Mouse (Mus musculus): ENCODE results near the gene Lama4. TPM values are rescaled to one million over a fixed set of nuclear protein-coding genes. Genes with fewer than 3 reads are reported as not detected.

Lama4 gene
- polyA plus RNA-seq, 1 experiment from 2014 or later = 46.6 TPM

DNA sequence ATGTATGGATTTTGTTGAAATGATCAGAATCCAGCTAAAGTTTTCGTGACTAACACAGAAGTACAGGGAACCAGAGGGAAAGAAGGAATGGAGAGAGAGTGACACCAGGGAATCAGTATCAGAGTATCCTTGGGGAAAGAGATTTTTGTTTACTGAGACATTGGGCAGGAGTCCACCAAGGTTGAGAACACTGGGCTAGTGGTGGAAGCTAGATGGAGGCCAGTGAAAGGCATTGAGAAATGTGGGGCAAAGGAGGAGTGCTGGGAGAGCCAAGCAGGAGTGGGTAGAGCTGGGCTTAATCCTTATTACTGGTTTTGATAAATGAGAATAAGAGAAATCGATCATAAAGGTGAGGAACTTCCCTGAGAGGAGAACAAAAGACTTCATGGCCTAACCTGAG lies 4.2 kb downstream of the Lama4 start:
- H3K9me3 ChIP-seq (ENCODE audit: control insufficient read depth, low read length) = no peaks in the 10 kb centered on the region
- 95% methylated on average over 2 of the region's 2 CpGs for WGBS
- peak overlapping the region; percentile 35; the same call in 1 of the 2 replicates for H3K4me2 ChIP-seq (ENCODE audit: low read depth, low read length)
- no peak overlapping the region for H3K27ac ChIP-seq (ENCODE audit: low read length)
- H3K9ac ChIP-seq (ENCODE audit: low read depth, low read length) = no peak overlapping the region
- no peaks in the 10 kb centered on the region for H3K4me1 ChIP-seq (ENCODE audit: control insufficient read depth, insufficient read depth, low read length)
- no peaks in the 10 kb centered on the region for H3K36me3 ChIP-seq (ENCODE audit: control insufficient read depth, insufficient read depth, low read length)
- ATAC-seq = no peak
- no peak overlapping the region for H3K4me3 ChIP-seq (ENCODE audit: low read length)
- H3K27me3 ChIP-seq (replicated peaks; ENCODE audit: control insufficient read depth, insufficient read depth, low read length) = no peaks in the 10 kb centered on the region

DNA sequence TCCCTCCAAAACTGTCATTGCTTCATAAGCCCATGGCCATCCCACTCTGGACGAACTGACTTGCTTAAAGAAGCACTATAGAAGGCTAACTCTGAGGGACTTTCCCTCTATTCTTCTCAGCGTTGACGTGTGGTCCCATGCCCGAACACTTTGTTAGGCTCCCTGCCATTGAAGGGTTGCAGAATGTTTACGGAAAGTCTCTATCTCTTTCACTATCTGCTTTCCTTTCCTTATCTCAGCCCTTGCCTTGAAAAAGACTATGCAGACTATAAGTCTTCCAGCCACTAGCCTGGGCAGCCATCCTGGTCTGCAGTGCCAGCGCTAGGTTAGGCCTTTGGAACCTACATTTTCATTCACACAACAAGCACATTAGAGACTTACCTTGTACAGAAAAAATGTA lies 4.7 kb downstream of the Lama4 start:
- Histone ChIP-seq H3K4me3 (ENCODE audit: low read length) (no peak overlapping the region), H3K9ac (ENCODE audit: low read depth, low read length) (no peak overlapping the region), H3K36me3 (ENCODE audit: control insufficient read depth, insufficient read depth, low read length) (no peaks in the 10 kb centered on the region), H3K9me3 (ENCODE audit: control insufficient read depth, low read length) (no peaks in the 10 kb centered on the region), H3K27me3 (replicated peaks; ENCODE audit: control insufficient read depth, insufficient read depth, low read length) (no peaks in the 10 kb centered on the region), H3K4me2 (ENCODE audit: low read depth, low read length) (no peak overlapping the region; the same call in 1 of the 2 replicates), H3K4me1 (ENCODE audit: control insufficient read depth, insufficient read depth, low read length) (no peaks in the 10 kb centered on the region), H3K27ac (ENCODE audit: low read length) (no peak overlapping the region)
- ATAC-seq = no peak
- WGBS = 66% methylated on average over 6 of the region's 6 CpGs

DNA sequence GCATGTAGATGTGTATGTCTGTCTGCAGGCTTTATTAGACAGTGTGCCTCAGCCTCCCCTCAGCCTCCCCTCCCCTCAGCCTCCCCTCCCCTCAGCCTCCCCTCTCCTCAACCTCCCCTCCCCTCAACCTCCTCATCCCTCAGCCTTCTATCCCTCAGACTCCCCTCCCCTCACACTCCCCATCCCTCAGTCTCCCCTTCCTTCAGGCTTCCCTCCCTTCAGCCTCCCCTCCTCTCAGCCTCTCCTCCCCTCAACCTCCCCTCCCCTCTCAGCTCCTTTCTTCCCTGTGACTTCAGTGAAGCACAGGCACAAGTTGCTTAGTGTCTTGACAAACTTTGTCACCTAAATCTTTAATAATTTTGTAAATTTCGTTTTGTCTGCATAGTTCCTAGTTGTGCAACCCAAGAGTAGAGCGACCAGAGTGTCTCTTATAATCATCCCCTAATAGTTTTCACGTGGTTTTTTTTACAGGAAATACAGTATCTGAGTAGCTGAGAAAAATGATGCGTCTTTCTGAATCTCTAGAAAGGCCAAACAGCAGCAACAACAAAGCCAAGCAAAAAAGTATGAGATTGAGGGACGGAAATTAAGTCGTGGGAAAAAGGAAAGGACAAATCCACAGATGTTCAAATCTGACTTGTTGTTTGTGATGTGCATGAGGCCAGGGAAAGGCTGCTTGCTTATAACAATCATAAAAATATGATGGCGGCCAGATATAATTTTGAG lies 7.1 kb downstream of the Lama4 start:
- H3K9me3 ChIP-seq (ENCODE audit: control insufficient read depth, low read length) = no peaks in the 10 kb centered on the region
- WGBS = 55% methylated on average over 7 of the region's 7 CpGs
- H3K4me2 ChIP-seq (ENCODE audit: low read depth, low read length) = no peak overlapping the region
- H3K4me1 ChIP-seq (ENCODE audit: control insufficient read depth, insufficient read depth, low read length) = no peaks in the 10 kb centered on the region; the same call in 1 of the 2 replicates
- H3K27me3 ChIP-seq (replicated peaks; ENCODE audit: control insufficient read depth, insufficient read depth, low read length) = no peaks in the 10 kb centered on the region
- ATAC-seq = no peak
- H3K4me3 ChIP-seq (ENCODE audit: low read length) = no peak overlapping the region
- H3K9ac ChIP-seq (ENCODE audit: low read depth, low read length) = no peak overlapping the region
- H3K36me3 ChIP-seq (ENCODE audit: control insufficient read depth, insufficient read depth, low read length) = no peaks in the 10 kb centered on the region
- peak overlapping the region; percentile 59 for H3K27ac ChIP-seq (ENCODE audit: low read length)

DNA sequence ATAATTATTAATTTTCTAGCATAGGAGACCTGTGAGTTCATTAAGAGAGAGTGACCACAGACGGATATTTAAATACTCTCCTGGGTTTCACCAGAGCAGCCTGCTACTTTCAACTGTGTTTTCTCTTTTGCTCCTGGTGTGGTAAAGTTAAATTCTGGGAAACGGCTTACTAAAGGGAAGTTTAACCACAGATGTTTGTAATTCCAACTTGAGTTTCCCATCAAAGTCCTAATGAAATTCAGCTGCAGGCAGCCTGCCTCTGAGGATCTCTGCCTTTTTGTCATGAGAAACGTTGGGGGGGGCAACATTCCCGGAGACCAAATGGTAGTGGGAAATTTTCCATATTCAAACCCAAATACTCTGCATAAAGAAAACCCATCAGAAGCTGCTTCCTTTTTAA lies 7.7 kb downstream of the Lama4 start:
- Histone ChIP-seq H3K4me3 (ENCODE audit: low read length) (no peak overlapping the region), H3K4me1 (ENCODE audit: control insufficient read depth, insufficient read depth, low read length) (no peaks in the 10 kb centered on the region; the same call in none of the 2 replicates), H3K9ac (ENCODE audit: low read depth, low read length) (no peak overlapping the region), H3K27ac (ENCODE audit: low read length) (peak overlapping the region; percentile 59; the same call in 1 of the 2 replicates), H3K9me3 (ENCODE audit: control insufficient read depth, low read length) (no peaks in the 10 kb centered on the region), H3K4me2 (ENCODE audit: low read depth, low read length) (no peak overlapping the region), H3K36me3 (ENCODE audit: control insufficient read depth, insufficient read depth, low read length) (no peaks in the 10 kb centered on the region), H3K27me3 (replicated peaks; ENCODE audit: control insufficient read depth, insufficient read depth, low read length) (no peaks in the 10 kb centered on the region)
- WGBS = 38% methylated on average over 4 of the region's 4 CpGs
- no peak for ATAC-seq

DNA sequence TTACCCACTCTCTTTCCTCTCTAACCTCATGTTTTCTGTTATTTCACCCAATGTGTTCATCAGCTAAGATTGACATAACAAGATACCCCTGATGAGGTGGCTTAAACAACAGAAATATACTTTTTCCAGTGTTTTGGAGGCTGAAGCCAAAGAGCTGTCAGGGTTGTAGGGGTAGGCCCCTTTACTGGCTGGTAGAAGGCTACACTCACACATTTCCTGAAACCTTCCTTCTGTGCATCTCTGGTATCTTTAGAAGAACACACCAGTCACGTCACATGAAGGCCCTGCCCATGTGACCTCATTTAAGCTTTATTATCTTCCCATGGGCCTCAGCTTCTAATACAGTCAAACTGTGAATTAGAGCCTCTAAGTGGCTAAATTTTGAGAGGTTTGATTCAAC lies 12.9 kb downstream of the Lama4 start:
- Histone ChIP-seq H3K27ac (ENCODE audit: low read length) (peak overlapping the region; percentile 15; the same call in 1 of the 2 replicates), H3K4me1 (ENCODE audit: control insufficient read depth, insufficient read depth, low read length) (peaks cover 3% of the 10 kb centered on the region), H3K36me3 (ENCODE audit: control insufficient read depth, insufficient read depth, low read length) (no peaks in the 10 kb centered on the region), H3K9me3 (ENCODE audit: control insufficient read depth, low read length) (no peaks in the 10 kb centered on the region), H3K27me3 (replicated peaks; ENCODE audit: control insufficient read depth, insufficient read depth, low read length) (no peaks in the 10 kb centered on the region), H3K4me3 (ENCODE audit: low read length) (no peak overlapping the region), H3K9ac (ENCODE audit: low read depth, low read length) (no peak overlapping the region), H3K4me2 (ENCODE audit: low read depth, low read length) (no peak overlapping the region)
- ATAC-seq = no peak
- WGBS = 69% methylated on average over 1 of the region's 1 CpGs

DNA sequence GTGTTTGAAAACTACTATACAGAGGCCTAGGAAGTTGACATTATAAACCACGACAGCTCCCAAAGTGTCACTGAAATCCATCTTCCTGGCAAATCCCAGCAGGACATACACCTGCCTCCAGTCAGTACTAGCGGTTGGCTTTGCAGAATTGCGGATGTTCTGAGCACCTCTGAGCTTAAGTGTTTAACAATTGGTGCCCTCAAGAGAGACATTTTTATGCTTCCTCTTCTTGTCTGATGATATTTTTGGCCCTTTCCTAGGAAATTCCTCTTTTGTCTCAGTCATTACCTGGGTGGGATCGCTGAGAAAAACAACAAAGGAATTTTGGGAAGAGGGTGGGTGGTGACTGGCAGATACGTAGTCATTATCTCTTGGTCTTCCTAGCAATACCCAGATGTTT lies 14.4 kb downstream of the Lama4 start:
- H3K36me3 ChIP-seq (ENCODE audit: control insufficient read depth, insufficient read depth, low read length) = no peaks in the 10 kb centered on the region
- 56% methylated on average over 5 of the region's 5 CpGs for WGBS
- H3K4me1 ChIP-seq (ENCODE audit: control insufficient read depth, insufficient read depth, low read length) = peaks cover 8% of the 10 kb centered on the region
- no peak for ATAC-seq
- H3K9ac ChIP-seq (ENCODE audit: low read depth, low read length) = no peak overlapping the region
- no peak overlapping the region for H3K27ac ChIP-seq (ENCODE audit: low read length)
- no peaks in the 10 kb centered on the region for H3K9me3 ChIP-seq (ENCODE audit: control insufficient read depth, low read length)
- no peaks in the 10 kb centered on the region for H3K27me3 ChIP-seq (replicated peaks; ENCODE audit: control insufficient read depth, insufficient read depth, low read length)
- no peak overlapping the region for H3K4me3 ChIP-seq (ENCODE audit: low read length)
- no peak overlapping the region for H3K4me2 ChIP-seq (ENCODE audit: low read depth, low read length)

DNA sequence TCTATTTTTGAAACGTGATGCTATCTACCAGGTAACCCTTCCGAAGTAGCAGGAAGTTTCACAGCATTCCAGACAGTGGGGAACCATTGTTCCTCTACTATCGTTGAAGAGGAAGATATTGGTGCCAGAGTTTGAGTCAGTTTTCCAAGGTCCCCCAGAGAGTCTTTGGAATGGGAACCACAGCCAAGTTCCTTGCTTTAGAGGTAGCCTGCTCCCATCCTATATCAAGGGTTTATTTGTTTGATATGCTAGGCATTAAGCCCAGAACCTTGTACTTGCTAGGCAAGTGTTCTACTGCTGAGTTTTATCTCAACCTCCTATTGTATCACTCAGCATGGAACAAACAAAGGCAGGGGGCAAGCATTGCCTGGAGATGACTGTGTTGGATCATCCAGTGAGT lies 15.7 kb downstream of the Lama4 start:
- no peak overlapping the region for H3K27ac ChIP-seq (ENCODE audit: low read length)
- H3K4me3 ChIP-seq (ENCODE audit: low read length) = no peak overlapping the region
- 63% methylated on average over 3 of the region's 3 CpGs for WGBS
- H3K27me3 ChIP-seq (replicated peaks; ENCODE audit: control insufficient read depth, insufficient read depth, low read length) = no peaks in the 10 kb centered on the region
- H3K4me2 ChIP-seq (ENCODE audit: low read depth, low read length) = no peak overlapping the region
- no peak for ATAC-seq
- no peak overlapping the region for H3K9ac ChIP-seq (ENCODE audit: low read depth, low read length)
- no peaks in the 10 kb centered on the region for H3K9me3 ChIP-seq (ENCODE audit: control insufficient read depth, low read length)
- no peaks in the 10 kb centered on the region for H3K36me3 ChIP-seq (ENCODE audit: control insufficient read depth, insufficient read depth, low read length)
- H3K4me1 ChIP-seq (ENCODE audit: control insufficient read depth, insufficient read depth, low read length) = peaks cover 8% of the 10 kb centered on the region

DNA sequence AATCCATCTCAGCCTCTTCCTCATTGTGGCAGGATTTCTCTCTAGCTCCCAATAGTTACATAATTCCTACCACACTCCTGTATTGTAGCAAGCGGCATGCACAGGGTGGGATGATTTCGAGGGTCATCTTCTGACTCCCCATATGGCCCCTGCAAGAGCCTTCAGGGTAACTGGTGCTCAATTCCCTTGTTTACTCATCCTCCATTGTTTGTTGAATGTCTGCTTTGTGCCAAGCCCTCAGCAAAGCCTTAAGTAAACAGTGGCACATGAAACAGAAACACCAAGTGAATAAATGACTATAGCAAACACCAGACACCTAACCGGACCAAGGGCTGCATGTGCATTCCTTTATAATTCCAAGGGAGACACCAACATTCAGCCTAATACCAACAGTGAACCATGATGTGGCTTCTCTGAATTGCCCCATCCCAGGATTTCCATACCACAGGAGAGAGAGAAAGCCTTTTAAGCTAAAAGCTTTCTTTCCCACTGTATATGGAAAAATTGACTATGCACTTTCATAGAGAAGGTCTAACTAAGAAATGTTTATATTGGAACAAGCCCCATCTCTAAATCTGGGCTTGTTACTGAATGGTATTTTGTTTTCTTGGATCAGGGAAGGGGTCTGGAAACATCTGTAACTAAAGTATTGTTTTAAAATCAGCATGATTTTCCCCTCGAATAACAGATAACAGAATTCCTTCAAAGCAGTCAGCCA lies 19.2 kb downstream of the Lama4 start:
- Histone ChIP-seq H3K27me3 (replicated peaks; ENCODE audit: control insufficient read depth, insufficient read depth, low read length) (no peaks in the 10 kb centered on the region), H3K27ac (ENCODE audit: low read length) (peak overlapping the region; percentile 46; the same call in 1 of the 2 replicates), H3K4me1 (ENCODE audit: control insufficient read depth, insufficient read depth, low read length) (peaks cover 5% of the 10 kb centered on the region), H3K9ac (ENCODE audit: low read depth, low read length) (no peak overlapping the region), H3K36me3 (ENCODE audit: control insufficient read depth, insufficient read depth, low read length) (no peaks in the 10 kb centered on the region), H3K9me3 (ENCODE audit: control insufficient read depth, low read length) (no peaks in the 10 kb centered on the region), H3K4me3 (ENCODE audit: low read length) (no peak overlapping the region), H3K4me2 (ENCODE audit: low read depth, low read length) (no peak overlapping the region)
- ATAC-seq = no peak
- WGBS = 26% methylated on average over 4 of the region's 4 CpGs

DNA sequence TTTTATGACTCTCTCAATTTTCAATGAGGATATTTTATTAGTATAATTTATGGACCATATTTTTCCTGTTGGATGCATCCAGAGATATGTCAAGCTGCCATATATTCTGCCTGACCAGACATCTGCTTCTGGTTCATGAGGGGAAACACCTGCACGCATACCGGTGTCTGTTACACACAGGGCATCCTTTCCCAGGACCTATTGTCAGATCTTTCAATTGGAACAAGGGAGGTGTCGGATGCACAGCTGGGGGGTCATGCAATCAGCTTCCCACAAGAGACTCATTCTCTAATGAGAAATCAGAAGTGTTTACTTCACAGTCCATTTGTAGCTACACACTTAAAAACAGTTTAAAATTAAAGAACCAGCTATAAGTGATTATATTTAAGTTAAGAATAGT lies 20.7 kb downstream of the Lama4 start:
- H3K27ac ChIP-seq (ENCODE audit: low read length) = no peak overlapping the region
- no peak overlapping the region for H3K9ac ChIP-seq (ENCODE audit: low read depth, low read length)
- 62% methylated on average over 3 of the region's 3 CpGs for whole genome bisulfite sequencing
- no peak overlapping the region for H3K4me2 ChIP-seq (ENCODE audit: low read depth, low read length)
- ATAC-seq = peak; percentile 31; the same call in 1 of the 2 replicates
- no peaks in the 10 kb centered on the region for H3K27me3 ChIP-seq (replicated peaks; ENCODE audit: control insufficient read depth, insufficient read depth, low read length)
- H3K36me3 ChIP-seq (ENCODE audit: control insufficient read depth, insufficient read depth, low read length) = no peaks in the 10 kb centered on the region
- no peaks in the 10 kb centered on the region for H3K9me3 ChIP-seq (ENCODE audit: control insufficient read depth, low read length)
- no peak overlapping the region for H3K4me3 ChIP-seq (ENCODE audit: low read length)
- H3K4me1 ChIP-seq (ENCODE audit: control insufficient read depth, insufficient read depth, low read length) = peaks cover 5% of the 10 kb centered on the region
